Mouse (Mus musculus) lung, postnatal 0 days (tissue): ENCODE results near the gene Itga2b. TPM values are rescaled to one million over a fixed set of nuclear protein-coding genes. Genes with fewer than 3 reads are reported as not detected.

Experiments
- ATAC-seq: fragments of 200-750 bp; cut with Nextera tagmentation; 2 replicates; pipeline ENCODE4 v1.8.0; 2017; ENCODE audit warnings: moderate library complexity
- DNase-seq: peaks from one replicate; pipeline ENCODE4 v3.0.0-alpha.2; 2016; ENCODE audit warnings: low spot score
- H3K27ac ChIP-seq: fragments of 300-500 bp; sonication (generic); 2 replicates; pipeline ENCODE4 v1.5.1; 2014; ENCODE audit warnings: antibody characterized with exemption, mild to moderate bottlenecking, low read length, mixed read lengths
- H3K27me3 ChIP-seq: fragments of 300-500 bp; sonication (generic); replicated peaks from 2 replicates; pipeline ENCODE4 v1.6.1; 2014; ENCODE audit warnings: low read length, mixed read lengths; ENCODE audit not compliant: insufficient read depth
- H3K36me3 ChIP-seq: fragments of 300-500 bp; sonication (generic); 2 replicates; pipeline ENCODE4 v1.6.1; 2014; ENCODE audit warnings: low read length, mixed read lengths; ENCODE audit not compliant: insufficient read depth
- H3K4me1 ChIP-seq: fragments of 300-500 bp; sonication (generic); 2 replicates; pipeline ENCODE4 v1.6.1; 2014; ENCODE audit warnings: antibody characterized with exemption, low read depth, low read length, mixed read lengths; ENCODE audit not compliant: insufficient read depth
- H3K4me2 ChIP-seq: fragments of 300-500 bp; sonication (generic); replicated peaks from 2 replicates; pipeline ENCODE4 v1.6.1; 2014; ENCODE audit warnings: low read depth, mild to moderate bottlenecking, low read length, moderate library complexity, mixed read lengths
- H3K4me3 ChIP-seq: fragments of 300-500 bp; sonication (generic); 2 replicates; pipeline ENCODE4 v1.5.1; 2014; ENCODE audit warnings: low read depth, low read length
- H3K9ac ChIP-seq: fragments of 300-500 bp; sonication (generic); replicated peaks from 2 replicates; pipeline ENCODE4 v1.6.1; 2014; ENCODE audit warnings: low read depth, mild to moderate bottlenecking
- H3K9me3 ChIP-seq: fragments of 300-500 bp; sonication (generic); 2 replicates; pipeline ENCODE4 v1.6.1; 2016; ENCODE audit warnings: low read length, mixed read lengths
- CTCF ChIP-seq: IDR thresholded peaks from 2 replicates; pipeline ENCODE4 v1.5.1; 2016; ENCODE audit warnings: antibody characterized with exemption, mild to moderate bottlenecking
- EP300 ChIP-seq: IDR thresholded peaks from 2 replicates; pipeline ENCODE4 v1.6.1; 2016; ENCODE audit warnings: antibody characterized with exemption, mild to moderate bottlenecking, control low read depth
- WGBS: fragments of 180-500 bp; shearing (Covaris S2); extraction: QIAGEN DNeasy Blood & Tissue Kit; methylation state at CpG from one replicate; pipeline ENCODE4 v1.1.7; 2014; 5-methylcytosine and 5-hydroxymethylcytosine counted together
- polyA plus RNA-seq: library from polyadenylated mRNA; unstranded; fragments of >200 nt; fragmentation: Nextera tagmentation; extraction: Ambion mirVana; gene quantifications from 2 replicates; pipeline ENCODE4 v1.2.1, GENCODE M21; 2015

The Itga2b gene
- 13.0 and 14.9 TPM in 2 replicates for polyA plus RNA-seq

DNA sequence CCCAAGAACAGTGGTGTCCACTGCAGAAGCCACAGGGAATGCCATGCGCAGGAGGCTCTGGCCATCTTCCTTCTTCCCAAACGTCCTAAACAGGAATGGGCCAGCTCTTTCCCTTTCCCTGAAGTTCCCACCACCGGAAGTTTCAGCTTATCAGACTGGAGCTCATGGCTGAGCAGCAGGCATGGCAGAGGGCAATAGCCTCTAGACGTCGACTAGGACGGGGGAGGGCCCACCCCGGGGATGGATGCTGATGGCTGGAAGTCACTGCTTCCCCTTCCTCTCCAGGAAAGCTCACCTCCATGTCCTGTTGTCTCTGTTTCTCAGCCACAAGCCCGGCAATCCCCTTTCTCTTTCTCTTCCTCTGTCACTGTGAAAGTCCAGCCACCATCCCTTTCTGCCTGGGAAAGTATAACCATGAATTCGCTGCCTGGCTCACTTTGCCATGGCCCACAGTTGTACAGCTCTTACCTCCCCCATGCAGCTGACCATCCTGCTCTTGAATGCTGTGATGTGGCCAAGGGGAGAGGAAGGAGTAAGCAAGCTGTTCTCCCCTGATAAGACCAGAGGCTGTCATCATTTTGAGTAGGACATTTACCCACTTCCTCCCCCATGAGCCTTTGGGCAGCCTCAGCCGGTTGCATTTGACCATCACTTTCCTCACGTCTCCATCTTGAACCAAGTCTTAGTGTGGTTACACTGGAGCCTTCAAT is at the start of gene Itga2b:
TSS of gene Itga2b (minus strand) at position 475 of the 710 bp plus-strand sequence.
- Histone ChIP-seq H3K36me3 (no peaks in the 10 kb centered on the region), H3K4me2 (no peak within 1 kb of the TSS), H3K4me1 (peaks cover 8% of the 10 kb centered on the region; the same call in 1 of the 2 replicates), H3K4me3 (no peak within 1 kb of the TSS), H3K9me3 (no peaks in the 10 kb centered on the region), H3K27ac (no peak within 1 kb of the TSS), H3K27me3 (no peaks in the 10 kb centered on the region), H3K9ac (no peak within 1 kb of the TSS)
- ATAC-seq (no peak), DNase-seq (no peak)
- TF ChIP-seq EP300 (no peak), CTCF (no peak)
- WGBS = 51% methylated on average over 11 of the region's 11 CpGs

DNA sequence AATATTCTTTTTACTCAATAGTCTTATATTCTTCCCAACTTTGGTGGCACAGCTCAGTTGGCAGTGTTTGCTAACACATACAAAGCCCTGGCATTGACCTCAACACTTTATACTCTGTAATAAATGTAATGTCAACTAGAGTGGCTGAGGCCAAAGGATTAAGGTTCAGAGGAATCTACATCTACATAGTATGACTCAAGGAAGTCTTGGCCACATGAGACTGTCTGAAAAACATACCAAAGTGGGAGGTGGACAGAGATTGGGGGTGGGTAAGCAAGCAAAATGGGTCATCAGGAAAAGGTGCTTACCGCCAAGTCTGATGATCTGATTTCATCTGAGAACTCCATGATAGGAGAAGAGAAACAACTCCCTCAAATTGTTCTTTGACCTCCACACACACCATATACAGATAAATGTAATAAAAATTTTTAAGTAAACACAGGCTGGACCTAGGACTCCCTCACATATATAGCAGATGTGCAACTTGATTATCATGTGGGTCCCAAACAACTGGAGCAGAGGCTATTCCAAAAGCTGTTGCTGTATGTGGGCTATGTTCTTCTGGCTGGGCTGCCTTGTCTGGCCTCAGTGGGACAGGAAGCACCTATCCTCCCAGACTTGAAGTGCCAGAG is 45.0 kb upstream of the Itga2b start:
- TF ChIP-seq CTCF (no peak), EP300 (no peak)
- no peaks in the 10 kb centered on the region for H3K27me3 ChIP-seq
- 93% methylated on average over 1 of the region's 1 CpGs for WGBS
- ATAC-seq = no peak
- H3K36me3 ChIP-seq = no peaks in the 10 kb centered on the region
- H3K9ac ChIP-seq = no peak overlapping the region
- no peaks in the 10 kb centered on the region for H3K4me1 ChIP-seq
- H3K27ac ChIP-seq = no peak overlapping the region
- H3K4me3 ChIP-seq = no peak overlapping the region
- no peak overlapping the region for H3K4me2 ChIP-seq
- H3K9me3 ChIP-seq = no peaks in the 10 kb centered on the region
- no peak for DNase-seq

GRCm38 (mm10) chr11:102510226-102510625 is 40.3 kb upstream of the Itga2b start:
- ATAC-seq (peak; percentile 57), DNase-seq (peak; percentile 74)
- TF ChIP-seq CTCF (no peak), EP300 (peak; percentile 80)
- Histone ChIP-seq H3K9me3 (no peaks in the 10 kb centered on the region), H3K4me3 (no peak overlapping the region), H3K9ac (no peak overlapping the region), H3K4me2 (no peak overlapping the region), H3K36me3 (peaks cover under 1% of the 10 kb centered on the region; the same call in 1 of the 2 replicates), H3K4me1 (no peaks in the 10 kb centered on the region), H3K27ac (no peak overlapping the region), H3K27me3 (no peaks in the 10 kb centered on the region)
- 71% methylated on average over 6 of the region's 6 CpGs for WGBS

DNA sequence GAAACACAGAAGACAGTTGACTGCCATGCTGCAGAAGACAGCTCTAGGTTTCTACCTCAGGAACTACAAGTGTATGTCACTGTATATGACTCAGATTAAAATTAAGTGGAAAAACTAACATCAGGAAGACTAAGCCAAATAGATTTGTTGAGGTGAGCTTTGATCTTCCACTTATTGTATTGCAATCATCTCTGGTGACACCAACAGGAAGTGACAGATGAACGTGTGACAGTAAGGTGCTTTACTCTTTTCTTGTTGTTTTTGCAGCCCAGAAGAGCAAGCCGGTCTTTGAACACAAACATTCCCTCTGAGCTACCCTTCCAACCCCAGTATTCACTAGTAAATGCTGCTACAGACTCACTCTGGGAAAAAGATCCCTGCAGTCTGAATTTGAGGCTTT is 26.8 kb upstream of the Itga2b start:
- no peak for TF ChIP-seq EP300
- H3K36me3 ChIP-seq = peaks cover 8% of the 10 kb centered on the region; the same call in 1 of the 2 replicates

GRCm38 (mm10) chr11:102496206-102496605 is 26.3 kb upstream of the Itga2b start:
- no peaks in the 10 kb centered on the region for H3K27me3 ChIP-seq
- 0 out of 2 replicates have a peak overlapping the region, but pooled peaks have one; percentile 16 for H3K27ac ChIP-seq
- peaks cover 8% of the 10 kb centered on the region; the same call in 1 of the 2 replicates for H3K36me3 ChIP-seq
- ATAC-seq (peak; percentile 83), DNase-seq (peak; percentile 50)
- no peak overlapping the region for H3K4me3 ChIP-seq
- no peaks in the 10 kb centered on the region for H3K9me3 ChIP-seq
- H3K4me1 ChIP-seq = no peaks in the 10 kb centered on the region
- H3K4me2 ChIP-seq = no peak overlapping the region
- no peak overlapping the region for H3K9ac ChIP-seq
- WGBS = 68% methylated on average over 2 of the region's 2 CpGs
- TF ChIP-seq EP300 (no peak), CTCF (no peak)

More for the DNA sequence above, 26.8 kb upstream of the Itga2b start:
- H3K9ac ChIP-seq = no peak overlapping the region
- 55% methylated on average over 2 of the region's 2 CpGs for WGBS
- no peak overlapping the region for H3K4me2 ChIP-seq
- no peaks in the 10 kb centered on the region for H3K4me1 ChIP-seq
- no peak overlapping the region for H3K27ac ChIP-seq
- H3K4me3 ChIP-seq = no peak overlapping the region
- no peaks in the 10 kb centered on the region for H3K27me3 ChIP-seq
- ATAC-seq = no peak
- DNase-seq = no peak
- no peaks in the 10 kb centered on the region for H3K9me3 ChIP-seq

DNA sequence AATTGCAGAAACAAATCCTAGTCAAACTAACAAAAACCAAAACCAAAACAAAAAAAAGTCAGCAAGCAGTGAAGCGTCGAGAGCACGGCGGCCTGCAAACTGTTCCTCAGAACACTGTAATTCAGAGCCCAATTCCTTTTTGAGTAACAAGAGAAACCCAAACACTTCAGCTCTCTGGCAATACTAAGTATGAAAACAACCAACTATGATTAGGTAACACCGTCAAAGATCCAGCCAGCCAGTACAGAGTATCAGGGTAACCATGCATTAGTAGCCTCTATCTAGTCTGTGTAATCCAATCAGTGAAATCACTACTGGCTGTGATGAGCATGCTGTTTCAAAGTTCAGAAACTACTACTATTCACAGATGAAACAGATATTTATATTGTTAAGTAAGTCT is 25.8 kb upstream of the Itga2b start:
- WGBS = 48% methylated on average over 5 of the region's 5 CpGs

More for the DNA sequence above, 25.8 kb upstream of the Itga2b start:
- DNase-seq = peak; percentile 74
- H3K4me2 ChIP-seq = 0 out of 2 replicates have a peak overlapping the region, but pooled peaks have one; percentile 3
- H3K27ac ChIP-seq = peak overlapping the region; percentile 20
- no peaks in the 10 kb centered on the region for H3K9me3 ChIP-seq
- ATAC-seq = peak; percentile 73
- TF ChIP-seq EP300 (no peak), CTCF (no peak)
- H3K4me1 ChIP-seq = no peaks in the 10 kb centered on the region
- no peaks in the 10 kb centered on the region for H3K27me3 ChIP-seq
- H3K36me3 ChIP-seq = peaks cover 8% of the 10 kb centered on the region; the same call in 1 of the 2 replicates
- no peak overlapping the region for H3K4me3 ChIP-seq
- H3K9ac ChIP-seq = no peak overlapping the region
